Mouse (Mus musculus) testis, adult 2 months (tissue): ENCODE results near the gene Prox1. TPM values are rescaled to one million over a fixed set of nuclear protein-coding genes. Genes with fewer than 3 reads are reported as not detected.

Source experiments
- H3K27ac ChIP-seq: fragments of 200-500 bp; 2 replicates; pipeline ENCODE4 v1.5.1; 2012; ENCODE audit warnings: low read depth, low read length; ENCODE audit not compliant: control insufficient read depth, insufficient read depth
- H3K27me3 ChIP-seq: fragments of 200-500 bp; 2 replicates; pipeline ENCODE4 v1.6.1; 2012; ENCODE audit warnings: mild to moderate bottlenecking, low read length, moderate library complexity; ENCODE audit not compliant: control insufficient read depth, insufficient read depth
- H3K36me3 ChIP-seq: fragments of 200-500 bp; 2 replicates; pipeline ENCODE4 v1.6.1; 2012; ENCODE audit warnings: mild to moderate bottlenecking, low read length; ENCODE audit not compliant: control insufficient read depth, insufficient read depth
- H3K4me1 ChIP-seq: fragments of 200-500 bp; 2 replicates; pipeline ENCODE4 v1.6.1; 2012; ENCODE audit warnings: low read length; ENCODE audit not compliant: control insufficient read depth, insufficient read depth
- H3K4me3 ChIP-seq: fragments of 200-500 bp; 2 replicates; pipeline ENCODE4 v1.5.1; 2012; ENCODE audit warnings: low read depth, mild to moderate bottlenecking, low read length, moderate library complexity, mixed read lengths; ENCODE audit not compliant: control insufficient read depth
- CTCF ChIP-seq: fragments of 200-500 bp; IDR thresholded peaks from 2 replicates; pipeline ENCODE4 v1.5.1; 2012; ENCODE audit warnings: low read depth, mild to moderate bottlenecking, inconsistent platforms, low read length, moderate library complexity; ENCODE audit not compliant: control insufficient read depth, insufficient read depth, insufficient replicate concordance
- POLR2A ChIP-seq: fragments of 200-500 bp; IDR thresholded peaks from 2 replicates; pipeline ENCODE4 v1.6.1; 2012; ENCODE audit warnings: low read depth, mild to moderate bottlenecking, inconsistent platforms, low read length, moderate library complexity; ENCODE audit not compliant: control insufficient read depth
- polyA plus RNA-seq: library from polyadenylated mRNA; depleted of rRNA; stranded (reverse); fragments of >200 nt; gene quantifications from 2 replicates; pipeline ENCODE4 v1.2.3, GENCODE M21; 2012

Gene Prox1
- polyA plus RNA-seq, 1 experiment = 7.0 TPM

- Histone ChIP-seq H3K4me1 (no peaks in the 10 kb centered on the region), H3K27ac (no peak overlapping the region), H3K36me3 (no peaks in the 10 kb centered on the region), H3K4me3 (no peak overlapping the region), H3K27me3 (no peaks in the 10 kb centered on the region)
- TF ChIP-seq CTCF (no peak), POLR2A (no peak)
These were observed 26.9 kb downstream of the Prox1 start for GRCm38 (mm10) chr1:190143593-190143992.

GRCm38 (mm10) chr1:190142584-190142983 lies 27.9 kb downstream of the Prox1 start:
- Histone ChIP-seq H3K36me3 (no peaks in the 10 kb centered on the region), H3K27ac (no peak overlapping the region), H3K27me3 (no peaks in the 10 kb centered on the region), H3K4me3 (no peak overlapping the region), H3K4me1 (no peaks in the 10 kb centered on the region)
- TF ChIP-seq CTCF (no peak), POLR2A (no peak)

- TF ChIP-seq CTCF = no peak
- no peak for TF ChIP-seq POLR2A
- no peak overlapping the region for H3K27ac ChIP-seq
- no peaks in the 10 kb centered on the region for H3K27me3 ChIP-seq
- H3K4me3 ChIP-seq = no peak overlapping the region
- H3K36me3 ChIP-seq = no peaks in the 10 kb centered on the region
- no peaks in the 10 kb centered on the region for H3K4me1 ChIP-seq
These were observed 30.0 kb downstream of the Prox1 start for GRCm38 (mm10) chr1:190140519-190140918.

- Histone ChIP-seq H3K27me3 (no peaks in the 10 kb centered on the region), H3K36me3 (no peaks in the 10 kb centered on the region), H3K4me3 (no peak overlapping the region), H3K4me1 (no peaks in the 10 kb centered on the region), H3K27ac (no peak overlapping the region)
- TF ChIP-seq POLR2A (no peak), CTCF (no peak)
These were observed 30.7 kb downstream of the Prox1 start for GRCm38 (mm10) chr1:190139711-190140405.

- Histone ChIP-seq H3K4me1 (no peaks in the 10 kb centered on the region), H3K27ac (no peak overlapping the region)
These were observed 32.6 kb downstream of the Prox1 start for GRCm38 (mm10) chr1:190137943-190138342.

GRCm38 (mm10) chr1:190132897-190133296 lies 37.6 kb downstream of the Prox1 start:
- Histone ChIP-seq H3K4me1 (no peaks in the 10 kb centered on the region), H3K36me3 (no peaks in the 10 kb centered on the region), H3K27ac (no peak overlapping the region), H3K27me3 (no peaks in the 10 kb centered on the region), H3K4me3 (no peak overlapping the region)
- no peak for TF ChIP-seq POLR2A

More at GRCm38 (mm10) chr1:190137943-190138342, 32.6 kb downstream of the Prox1 start:
- Histone ChIP-seq H3K36me3 (no peaks in the 10 kb centered on the region), H3K27me3 (no peaks in the 10 kb centered on the region), H3K4me3 (no peak overlapping the region)
- TF ChIP-seq CTCF (no peak), POLR2A (no peak)

- TF ChIP-seq CTCF = no peak
- TF ChIP-seq POLR2A = no peak
- H3K27me3 ChIP-seq = no peaks in the 10 kb centered on the region
- H3K27ac ChIP-seq = no peak overlapping the region
- no peak overlapping the region for H3K4me3 ChIP-seq
- H3K4me1 ChIP-seq = no peaks in the 10 kb centered on the region
- H3K36me3 ChIP-seq = no peaks in the 10 kb centered on the region
These were observed 39.6 kb downstream of the Prox1 start for GRCm38 (mm10) chr1:190130888-190131287.
